Mouse (Mus musculus): ENCODE results near the gene Maml2.
"Not testable (repeated sequence)": the region's sequence is repeated elsewhere in the genome, so short reads cannot be mapped to it uniquely, and the experiment has no call there.

Gene Maml2

DNA sequence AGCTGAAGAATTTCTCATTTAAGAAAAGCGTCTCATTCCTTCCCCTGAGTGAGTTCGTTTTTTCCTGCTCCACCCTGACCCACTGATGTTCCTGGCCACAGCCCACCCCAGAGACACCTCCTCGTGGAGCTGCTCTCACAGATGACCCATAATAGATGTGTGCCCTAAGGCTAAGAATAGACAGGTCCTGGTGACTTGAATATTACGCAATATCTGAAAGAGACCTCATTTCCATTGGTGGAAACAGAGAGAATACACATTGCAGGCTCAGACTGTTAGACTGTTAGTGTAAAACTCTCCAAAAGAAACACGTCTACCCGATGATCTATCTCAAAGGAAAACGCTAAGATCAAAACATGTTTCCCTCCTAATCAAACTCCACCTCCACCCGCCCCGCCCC is 391.2 kb downstream of the Maml2 start:
- no peak for DNase-seq

DNA sequence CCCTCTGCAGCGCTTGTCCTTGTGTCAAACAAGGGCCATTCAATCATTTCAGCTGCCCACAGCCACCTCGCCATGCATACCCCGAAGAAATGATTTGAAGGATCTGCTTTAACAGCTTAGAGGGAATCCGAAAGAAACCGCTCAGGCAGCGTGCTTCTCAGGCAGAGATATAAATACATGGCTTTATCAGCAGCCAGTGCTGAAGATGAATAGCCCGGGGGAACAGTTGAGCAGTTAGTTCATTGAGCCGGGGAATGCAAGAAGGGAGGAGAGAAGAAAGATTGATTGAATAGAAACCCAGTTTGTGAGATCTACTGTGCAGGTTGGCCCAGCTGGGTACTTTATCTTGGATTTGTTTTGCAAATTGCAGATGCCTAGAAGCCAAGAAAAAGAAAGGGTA is 392.6 kb downstream of the Maml2 start:
- no peak for DNase-seq

DNA sequence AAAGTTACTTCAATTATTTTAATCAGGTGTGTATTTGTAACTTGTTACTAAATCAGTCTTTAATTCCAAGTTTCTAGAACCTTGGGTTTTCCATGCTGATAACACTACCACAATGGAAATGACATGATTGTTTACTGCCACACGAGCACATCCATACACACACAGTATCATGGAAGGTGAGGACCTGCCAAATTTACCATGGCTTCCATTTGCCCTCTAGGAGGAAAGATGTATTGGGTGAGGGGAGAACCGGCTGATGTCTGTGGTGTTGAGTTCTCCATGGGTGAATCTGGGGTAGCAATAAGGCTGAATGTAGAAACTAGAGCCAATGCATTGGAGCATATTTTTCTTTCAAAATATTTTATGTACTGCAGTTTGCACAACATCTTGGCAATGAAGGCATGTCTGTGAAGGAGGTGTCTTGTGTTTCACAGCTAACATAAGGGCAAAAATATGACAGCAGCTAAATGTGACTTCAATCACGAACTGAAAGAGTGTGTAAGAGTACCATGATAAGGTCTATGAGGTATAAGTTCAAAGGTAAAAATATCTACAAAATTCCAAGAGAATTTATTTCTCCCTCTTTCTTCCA is 396.0 kb downstream of the Maml2 start:
- no peak for DNase-seq

DNA sequence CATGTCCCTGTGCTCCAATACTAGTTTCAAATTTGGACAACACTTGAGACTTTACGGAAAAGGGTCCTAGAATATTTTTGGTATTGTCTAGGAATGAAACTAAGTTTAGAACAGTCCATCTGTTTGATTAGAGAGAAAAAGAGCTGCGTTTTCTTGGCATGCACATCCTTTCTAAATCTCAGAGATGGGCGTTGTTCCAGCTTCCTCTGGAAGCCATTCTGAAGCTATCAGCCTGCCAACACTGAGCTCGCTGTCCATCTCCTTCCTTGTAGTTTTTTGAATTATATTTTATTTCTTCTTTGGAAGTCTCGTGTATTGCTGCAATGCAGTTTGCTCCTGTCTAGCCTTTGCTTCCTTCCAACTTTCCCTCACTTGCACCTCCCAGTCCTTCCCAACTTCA is 396.5 kb downstream of the Maml2 start:
- no peak for DNase-seq

DNA sequence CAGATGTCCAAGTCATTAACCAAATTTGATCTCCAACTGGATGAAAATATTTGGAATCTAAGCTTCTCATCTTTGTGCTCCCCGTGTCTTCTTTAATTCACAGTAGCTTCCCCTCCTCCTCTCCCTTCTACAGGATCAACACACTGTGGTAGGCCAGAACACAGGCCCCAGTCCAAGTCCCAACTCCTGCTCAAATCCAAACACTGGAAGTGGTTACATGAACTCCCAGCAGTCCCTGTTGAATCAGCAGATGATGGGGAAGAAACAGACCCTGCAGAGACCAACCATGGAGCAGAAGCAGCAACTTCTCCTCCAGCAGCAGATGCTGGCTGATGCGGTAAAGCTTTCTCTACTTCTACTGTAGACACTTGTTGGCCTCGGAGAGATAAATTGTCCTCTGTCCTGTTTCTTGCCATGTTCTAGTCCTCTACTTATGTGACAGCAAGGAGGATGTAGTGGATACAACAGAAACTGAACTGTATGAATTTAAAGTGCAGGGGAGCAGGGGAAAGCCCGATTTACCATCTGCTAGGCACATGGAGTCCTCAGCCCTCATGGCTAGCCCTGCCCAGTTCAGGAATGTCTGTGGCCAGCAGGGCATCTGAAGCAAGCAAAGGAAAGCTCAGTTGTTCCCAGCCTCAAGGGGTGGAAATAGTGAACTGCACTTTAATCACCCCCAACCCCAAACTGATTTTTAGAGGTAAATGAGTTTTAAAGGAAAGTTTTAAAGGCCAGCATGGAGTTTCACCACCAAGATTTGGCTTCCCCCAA is 399.5 kb downstream of the Maml2 start:
- DNase-seq: no peak

DNA sequence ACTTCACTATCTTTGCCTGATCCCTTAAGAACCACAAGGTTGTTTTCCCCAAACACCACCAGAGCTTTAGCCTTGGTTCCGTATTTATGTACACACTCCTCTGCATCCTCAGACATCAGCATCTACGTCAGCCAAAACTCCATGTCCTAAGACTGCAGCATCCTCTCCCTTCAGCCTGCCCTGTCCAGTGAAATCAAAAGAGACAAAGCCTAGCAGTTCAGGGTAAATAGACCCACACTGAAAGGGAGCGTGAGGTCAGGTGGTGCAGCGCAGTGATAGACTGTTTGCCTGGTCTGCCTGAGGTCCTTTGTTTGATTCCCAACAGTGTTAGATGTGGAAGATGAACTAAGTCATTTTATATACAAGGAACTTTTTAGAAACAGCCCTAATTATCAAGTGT is 400.1 kb downstream of the Maml2 start:
- no peak for DNase-seq

DNA sequence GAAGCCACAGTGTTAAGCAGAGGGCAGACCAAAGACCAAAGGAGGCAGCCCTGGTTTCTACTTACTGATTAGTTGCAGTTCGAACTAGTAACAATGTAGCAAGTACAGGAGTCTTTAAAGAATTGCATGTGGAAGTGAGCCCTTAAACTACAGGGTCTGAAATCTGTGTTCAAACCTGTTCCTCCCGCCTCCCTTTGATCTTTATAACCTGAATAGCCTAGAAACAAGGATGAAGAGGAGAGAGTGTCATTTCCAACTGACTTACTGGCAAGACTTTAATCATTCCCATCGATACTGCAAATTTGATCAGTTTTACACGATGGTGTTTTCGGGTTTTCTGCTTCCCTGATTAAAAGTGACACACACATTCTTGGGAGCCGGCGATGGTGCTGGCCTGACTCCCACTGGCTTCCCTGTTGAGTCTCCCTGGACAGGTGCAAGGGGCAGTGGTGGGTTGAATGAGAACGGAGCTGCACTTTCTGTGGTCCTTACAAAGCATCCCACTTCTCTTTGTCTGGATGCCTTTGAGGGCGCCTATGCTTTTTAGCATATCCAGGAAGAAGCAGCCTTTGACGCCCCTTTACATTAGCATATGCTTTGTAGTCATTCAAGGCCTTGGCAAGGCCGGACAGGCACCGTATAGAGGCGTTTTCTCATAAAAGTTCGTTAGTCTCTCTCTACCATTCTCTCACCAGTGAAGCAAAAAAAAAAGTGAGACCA is 401.5 kb downstream of the Maml2 start:
- no peak for DNase-seq

DNA sequence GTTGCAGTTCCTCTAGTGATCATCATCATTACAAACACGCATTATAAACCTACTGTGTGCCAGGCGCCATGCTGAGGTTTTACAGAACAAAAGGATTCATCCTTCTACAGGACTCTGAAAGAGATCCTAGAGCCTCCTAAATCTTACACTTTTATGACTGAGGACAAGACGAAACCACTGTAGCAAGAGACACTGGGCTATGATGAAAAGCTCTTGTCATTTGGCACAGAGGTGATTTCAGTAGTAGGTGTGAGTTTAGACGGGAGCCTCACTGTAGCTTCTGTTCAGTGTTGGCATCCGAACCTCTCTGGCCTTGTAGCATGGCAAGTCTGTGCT is 402.0 kb downstream of the Maml2 start:
- no peak for DNase-seq

DNA sequence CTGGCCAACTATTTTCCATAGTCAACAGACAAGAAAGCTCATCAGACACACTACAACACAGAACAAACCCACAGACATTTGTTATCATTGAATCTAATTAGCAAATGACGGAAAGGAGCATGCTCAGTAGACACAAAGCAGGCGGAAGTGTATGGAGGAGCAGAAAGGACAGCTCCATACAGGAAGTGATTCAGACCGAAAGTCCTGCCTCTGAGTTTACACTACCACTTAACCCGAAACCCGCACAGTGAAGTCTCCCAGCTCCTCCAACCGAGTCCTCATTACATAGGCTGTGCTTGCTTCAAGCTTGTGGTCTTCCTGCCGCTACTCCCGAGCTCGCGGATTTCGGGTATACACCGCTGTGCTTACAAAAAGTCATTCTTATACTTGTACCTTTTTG is 404.0 kb downstream of the Maml2 start:
- no peak for DNase-seq

DNA sequence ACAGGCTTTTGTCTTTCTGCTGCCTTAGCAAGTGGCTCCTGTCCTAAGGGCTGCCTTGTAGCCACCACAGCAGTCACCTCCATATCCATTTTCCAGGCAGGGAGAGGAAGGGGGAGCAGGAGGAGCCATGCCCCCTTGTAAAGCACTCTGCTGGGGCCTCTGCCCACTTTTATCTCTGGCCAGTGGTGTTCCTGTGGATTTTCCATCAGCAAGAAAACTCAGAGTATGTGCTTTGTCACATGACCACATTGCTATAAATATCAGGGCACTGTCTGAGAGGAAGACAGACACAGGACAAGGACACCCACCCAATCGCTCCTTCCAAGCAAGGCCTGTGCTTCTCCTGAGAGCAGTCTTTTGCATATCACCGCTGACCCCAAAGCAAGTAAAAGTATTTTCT is 405.3 kb downstream of the Maml2 start:
- no peak for DNase-seq

DNA sequence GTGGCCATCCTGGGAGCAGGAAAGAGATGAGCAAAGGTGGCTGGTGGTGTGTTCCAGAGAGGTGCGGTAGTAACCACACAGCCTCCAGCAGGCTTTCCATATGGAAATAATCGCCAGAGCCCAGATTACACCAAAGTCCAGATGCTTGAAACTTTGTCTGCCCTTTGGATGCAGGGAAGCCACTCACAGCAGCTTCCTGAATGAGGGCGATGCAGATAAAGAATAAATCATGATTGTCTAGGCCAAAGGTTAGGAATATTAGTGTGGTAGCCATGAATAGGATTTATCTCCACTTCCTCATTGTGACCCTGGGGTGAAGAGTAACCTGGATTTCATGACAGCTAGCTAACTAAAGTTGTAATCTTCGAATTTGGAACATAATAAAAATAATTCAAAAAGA is 407.2 kb downstream of the Maml2 start:
- DNase-seq: no peak

DNA sequence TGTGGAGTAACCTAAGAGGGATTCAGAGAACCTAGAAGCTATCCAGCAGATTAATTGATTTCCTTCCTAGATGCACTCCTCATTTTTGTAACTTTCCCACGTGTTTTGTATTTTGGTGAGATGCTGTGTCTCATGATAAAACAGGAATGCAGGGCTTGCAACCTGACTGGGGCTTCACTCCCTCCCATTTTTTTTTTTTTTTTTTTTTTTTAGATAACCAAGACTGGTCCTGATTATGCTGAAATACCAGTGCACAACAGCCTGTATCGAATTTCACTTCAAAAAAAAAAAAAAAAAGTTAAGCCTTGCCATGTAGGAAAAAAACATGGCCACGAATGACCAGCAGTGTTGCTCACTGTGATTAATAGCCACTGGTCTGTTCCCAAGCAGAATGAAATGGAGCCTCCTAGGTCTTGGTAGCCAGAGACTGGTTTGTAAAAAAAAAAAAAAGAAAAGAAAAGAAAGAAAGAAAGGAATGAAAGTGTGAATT is 409.4 kb downstream of the Maml2 start:
- DNase-seq: no peak

DNA sequence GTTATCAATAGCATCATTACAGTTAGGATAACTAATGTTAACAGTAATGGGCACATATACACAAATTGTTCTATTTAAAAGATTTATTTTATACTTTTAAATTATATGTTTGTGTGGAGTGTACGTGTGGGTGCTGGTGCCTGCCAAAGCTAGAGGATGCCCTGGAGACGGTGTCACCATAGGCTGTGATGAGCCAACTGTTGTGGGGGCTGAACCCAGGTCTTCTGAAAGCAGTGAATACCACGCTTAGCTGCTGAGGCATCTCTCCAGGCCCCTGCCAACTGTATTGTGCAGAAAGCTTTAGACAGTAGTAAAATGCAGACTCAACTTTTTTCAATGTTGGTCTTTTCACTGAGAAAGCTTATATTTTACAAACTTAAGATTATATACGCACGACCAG is 411.7 kb downstream of the Maml2 start:
- no peak for DNase-seq

DNA sequence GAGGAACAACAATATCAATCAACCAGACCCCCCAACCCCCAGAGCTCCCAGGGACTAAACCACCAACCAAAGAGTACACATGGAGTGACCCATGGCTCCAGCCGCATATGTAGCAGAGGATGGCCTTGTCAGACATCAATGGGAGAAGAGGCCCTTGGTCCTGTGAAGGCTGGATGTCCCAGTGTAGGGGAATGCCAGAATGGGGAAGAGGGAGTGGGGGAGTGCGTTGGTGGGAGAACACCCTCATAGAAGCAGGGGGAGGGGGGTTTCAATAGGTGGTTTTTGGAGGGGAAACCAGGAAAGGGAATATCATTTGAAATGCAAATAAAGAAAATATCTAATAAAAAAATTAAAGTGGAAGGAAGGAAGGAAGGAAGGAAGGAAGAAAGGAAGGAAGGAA is 418.1 kb downstream of the Maml2 start:
- DNase-seq: not testable (repeated sequence)

DNA sequence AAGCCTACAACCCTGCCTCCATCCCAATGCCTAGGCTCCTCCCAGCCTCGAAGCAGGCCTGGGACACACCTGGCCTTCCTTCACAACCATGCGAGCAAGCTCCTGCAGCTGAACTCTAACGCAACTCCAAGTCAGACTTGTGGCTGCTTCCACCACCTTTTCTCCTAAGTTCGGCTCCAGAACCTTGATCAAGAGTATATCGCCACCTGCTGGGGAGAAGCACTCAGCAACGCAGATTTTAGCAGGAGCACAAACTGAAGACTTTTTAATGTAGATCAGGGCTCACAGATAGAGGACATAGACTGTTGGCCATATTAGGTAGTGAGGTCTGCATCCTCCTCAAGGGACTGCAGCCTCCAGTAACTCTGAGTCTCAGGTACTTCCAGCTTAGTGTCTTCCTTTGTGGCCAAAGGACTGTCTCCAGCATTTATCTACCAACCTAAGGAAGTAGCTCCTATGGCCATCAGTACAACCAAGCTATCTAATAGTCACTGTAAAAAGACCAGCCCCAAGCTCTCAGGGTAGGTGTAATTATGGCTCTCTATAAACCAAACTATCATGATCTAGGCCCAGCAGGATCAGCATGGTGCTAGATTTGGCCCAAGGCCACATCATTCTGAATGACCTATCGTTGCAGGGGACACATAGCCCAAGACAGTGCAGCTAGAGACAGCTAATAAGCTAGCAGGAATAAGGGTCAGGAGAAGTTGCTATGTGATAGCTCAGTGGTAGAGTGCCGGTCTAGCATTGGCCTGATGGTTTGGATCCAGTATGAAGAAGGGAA is 418.8 kb downstream of the Maml2 start:
- DNase-seq: peak; percentile 76

DNA sequence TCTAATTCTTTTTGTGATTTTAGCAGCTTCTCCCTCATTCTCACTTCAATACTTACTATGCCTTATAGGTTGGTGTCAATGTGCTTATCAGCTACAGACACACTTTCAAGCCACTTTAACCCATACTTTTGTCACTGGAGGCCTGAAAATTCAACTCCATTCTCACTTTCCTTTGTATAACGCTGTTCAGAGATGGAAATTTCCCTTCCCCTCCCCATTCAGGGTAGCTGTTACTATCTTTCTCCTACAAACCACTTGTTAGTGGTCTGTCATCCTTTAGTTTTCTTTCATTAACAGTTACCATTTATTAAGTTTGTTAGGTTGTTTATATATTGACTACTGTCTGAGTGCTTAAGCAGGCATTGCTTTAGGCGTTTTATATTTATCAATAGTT is 450.6 kb downstream of the Maml2 start, which contains the start of gene Mtmr2:
TSS of gene Mtmr2 (plus strand) at position 7 of the 394 bp plus-strand sequence.
- no peak for DNase-seq

DNA sequence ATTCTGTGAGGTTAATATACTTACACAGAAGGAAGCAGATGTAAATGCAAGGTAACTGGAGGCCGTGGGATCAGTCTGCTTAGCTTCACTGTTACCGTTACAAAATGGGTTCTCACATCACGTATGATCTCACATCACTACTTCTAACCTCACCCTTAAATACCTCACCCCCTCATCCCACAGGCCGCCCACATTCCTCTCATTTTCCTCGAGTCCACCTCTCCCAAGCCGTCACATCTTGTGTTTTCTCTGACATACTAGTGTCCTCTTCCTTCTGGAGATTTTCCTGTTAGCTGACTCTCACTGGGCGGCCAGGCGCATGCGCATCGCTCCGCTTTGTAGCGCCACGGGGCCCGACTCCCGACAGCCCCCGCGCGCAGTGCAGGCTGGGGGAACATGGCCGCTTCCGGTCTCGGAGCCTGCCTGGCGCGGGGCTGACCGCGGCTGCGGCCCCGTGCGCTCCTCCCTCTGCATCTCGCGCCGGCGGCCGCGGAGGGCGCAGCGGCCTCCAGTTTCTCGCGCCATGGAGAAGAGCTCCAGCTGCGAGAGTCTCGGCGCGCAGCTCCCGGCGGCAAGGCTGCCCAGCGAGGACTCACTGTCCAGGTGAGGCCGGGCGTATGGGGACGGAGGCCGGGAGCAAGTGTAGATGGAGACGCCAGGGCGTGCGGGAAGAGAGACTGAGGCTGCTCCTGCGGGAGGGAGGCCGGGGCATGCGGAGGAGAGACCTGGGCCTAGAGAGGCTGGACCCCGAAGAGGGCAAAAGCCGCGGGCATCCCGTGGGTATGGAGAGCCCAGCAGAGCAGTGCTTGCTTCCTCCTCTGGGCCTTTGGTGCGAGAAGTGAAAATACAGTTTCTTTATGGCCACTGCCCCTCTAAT is 451.3 kb downstream of the Maml2 start:
- DNase-seq: peak; percentile 97

DNA sequence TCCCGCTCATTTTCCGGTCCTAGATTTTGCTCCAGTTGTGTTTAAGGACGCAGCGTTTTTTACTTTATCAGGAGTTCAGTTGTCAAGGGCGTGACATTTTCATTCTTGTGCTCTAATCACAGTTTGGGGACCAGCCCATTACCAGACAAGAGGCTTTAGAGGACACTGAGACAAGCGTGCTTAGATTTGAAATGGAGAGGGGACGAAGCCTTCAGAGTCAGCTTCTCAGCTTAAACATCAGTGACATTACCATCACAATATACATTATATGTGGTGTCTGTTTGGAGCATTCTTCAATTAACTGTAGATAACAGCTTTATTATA is 451.9 kb downstream of the Maml2 start:
- no peak for DNase-seq

DNA sequence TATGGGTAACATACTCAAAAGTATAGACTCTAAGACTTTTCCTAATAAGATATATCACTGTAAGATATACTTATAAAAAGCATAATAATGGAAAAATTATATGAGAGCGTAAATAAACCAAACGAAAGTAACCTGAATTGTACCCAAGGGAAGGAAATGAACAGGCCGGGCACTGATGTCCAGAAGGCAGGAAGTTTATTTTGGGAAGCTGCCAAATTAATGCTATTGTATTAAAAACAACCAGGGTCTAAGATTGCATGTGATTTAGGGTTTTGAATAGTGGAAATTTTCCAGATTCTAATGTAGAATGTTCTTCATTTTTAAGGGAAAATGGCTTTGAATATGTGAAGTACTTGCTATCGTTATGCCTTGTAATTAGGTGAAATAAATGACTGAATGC is 454.8 kb downstream of the Maml2 start:
- no peak for DNase-seq
